Mouse (Mus musculus) brain, embryonic 18.5 days (tissue): ENCODE data around the gene Lsm11.

Source experiments
- DNase-seq: peaks from one replicate; pipeline ENCODE4 v3.0.0-alpha.2; 2012; ENCODE audit warnings: low read depth, low spot score

Gene Lsm11

GRCm38 (mm10) chr11:45944643-45945156, at the start of gene Lsm11:
TSS of gene Lsm11 (minus strand) at chr11:45944935.
- peak; percentile 75 for DNase-seq

- no peak for DNase-seq
Observed at GRCm38 (mm10) chr11:45992087-45992486, 47.4 kb upstream of the Lsm11 start.

GRCm38 (mm10) chr11:45991604-45992003, 46.9 kb upstream of the Lsm11 start:
- no peak for DNase-seq

GRCm38 (mm10) chr11:45980893-45981253, 36.1 kb upstream of the Lsm11 start:
- DNase-seq: no peak

- DNase-seq: peak; percentile 52
Observed at GRCm38 (mm10) chr11:45979946-45980892, 35.5 kb upstream of the Lsm11 start, which contains the start of gene Sox30. TSS of gene Sox30 (plus strand) at chr11:45980310.

- no peak for DNase-seq
Observed at GRCm38 (mm10) chr11:45976061-45976460, 31.3 kb upstream of the Lsm11 start.

- DNase-seq: no peak
Observed at GRCm38 (mm10) chr11:45974466-45974865, 29.7 kb upstream of the Lsm11 start.

GRCm38 (mm10) chr11:45973635-45974034, 28.9 kb upstream of the Lsm11 start:
- no peak for DNase-seq

- DNase-seq: no peak
Observed at GRCm38 (mm10) chr11:45968466-45968865, 23.7 kb upstream of the Lsm11 start.

GRCm38 (mm10) chr11:45966896-45967295, 22.2 kb upstream of the Lsm11 start:
- no peak for DNase-seq

- no peak for DNase-seq
Observed at GRCm38 (mm10) chr11:45960003-45960402, 15.3 kb upstream of the Lsm11 start.

- no peak for DNase-seq
Observed at GRCm38 (mm10) chr11:45959598-45959997, 14.9 kb upstream of the Lsm11 start.

- DNase-seq: peak; percentile 89
Observed at GRCm38 (mm10) chr11:45955127-45955627, 10.4 kb upstream of the Lsm11 start, which contains the start of gene Thg1l. TSS of gene Thg1l (minus strand) at chr11:45955494.

- DNase-seq: no peak
Observed at GRCm38 (mm10) chr11:45947491-45947890, 2.8 kb upstream of the Lsm11 start.

- no peak for DNase-seq
Observed at GRCm38 (mm10) chr11:45946796-45947195, 2.1 kb upstream of the Lsm11 start.

GRCm38 (mm10) chr11:45943891-45944642, 668 bp downstream of the Lsm11 start:
- no peak for DNase-seq

GRCm38 (mm10) chr11:45943108-45943705, 1.5 kb downstream of the Lsm11 start:
- DNase-seq: no peak

GRCm38 (mm10) chr11:45942281-45942680, 2.5 kb downstream of the Lsm11 start:
- no peak for DNase-seq

- DNase-seq: no peak
Observed at GRCm38 (mm10) chr11:45938917-45939316, 5.8 kb downstream of the Lsm11 start.

GRCm38 (mm10) chr11:45937478-45937877, 7.3 kb downstream of the Lsm11 start:
- DNase-seq: no peak

- no peak for DNase-seq
Observed at GRCm38 (mm10) chr11:45932771-45933170, 12.0 kb downstream of the Lsm11 start.

- no peak for DNase-seq
Observed at GRCm38 (mm10) chr11:45929541-45929940, 15.2 kb downstream of the Lsm11 start.
